Mouse (Mus musculus) kidney, adult 2 months (tissue): Measurements from ENCODE around the gene F2rl2.

Experiments
- CTCF ChIP-seq: fragments of 200-500 bp; conservative IDR thresholded peaks from 2 replicates; pipeline ENCODE4 v1.5.1; 2011; ENCODE audit warnings: low read depth, mild to moderate bottlenecking, control low read depth, low read length, moderate library complexity, mixed read lengths; ENCODE audit not compliant: insufficient read depth, insufficient read length
- POLR2A ChIP-seq: fragments of 200-500 bp; IDR thresholded peaks from one replicate; pipeline ENCODE4 v1.6.1; 2011; ENCODE audit warnings: low read depth, low read length, control low read depth

- TF ChIP-seq CTCF (no peak), POLR2A (no peak)
Measured at GRCm38 (mm10) chr13:95696654-95697163, at the start of gene F2rl2.
